Mouse (Mus musculus) liver, embryonic 16.5 days (tissue): ENCODE measurements around the gene Man1c1. TPM values are rescaled to one million over a fixed set of nuclear protein-coding genes. Genes with fewer than 3 reads are reported as not detected.

Source experiments
- ATAC-seq: fragments of 200-750 bp; cut with Nextera tagmentation; 2 replicates; pipeline ENCODE4 v1.8.0; 2017; ENCODE audit warnings: low read depth, mild to moderate bottlenecking, moderate number of reproducible peaks, moderate library complexity
- H3K27ac ChIP-seq: fragments of 300-500 bp; sonication (generic); 2 replicates; pipeline ENCODE4 v1.5.1; 2014; ENCODE audit warnings: mild to moderate bottlenecking, low read length
- H3K27me3 ChIP-seq: fragments of 300-500 bp; sonication (generic); 2 replicates; pipeline ENCODE4 v1.6.1; 2014; ENCODE audit warnings: low read depth, low read length, mixed read lengths; ENCODE audit not compliant: control insufficient read depth, insufficient read depth
- H3K36me3 ChIP-seq: fragments of 300-500 bp; sonication (generic); 2 replicates; pipeline ENCODE4 v1.6.1; 2014; ENCODE audit warnings: mild to moderate bottlenecking; ENCODE audit not compliant: control insufficient read depth, insufficient read depth
- H3K4me1 ChIP-seq: fragments of 300-500 bp; sonication (generic); 2 replicates; pipeline ENCODE4 v1.6.1; 2014; ENCODE audit warnings: low read depth, low read length, mixed read lengths; ENCODE audit not compliant: control insufficient read depth
- H3K4me2 ChIP-seq: fragments of 300-500 bp; sonication (generic); 2 replicates; pipeline ENCODE4 v1.6.1; 2014; ENCODE audit warnings: low read depth, low read length, mixed read lengths
- H3K4me3 ChIP-seq: fragments of 300-500 bp; sonication (generic); 2 replicates; pipeline ENCODE4 v1.5.1; 2014; ENCODE audit warnings: low read depth, mild to moderate bottlenecking, low read length
- H3K9ac ChIP-seq: fragments of 300-500 bp; sonication (generic); 2 replicates; pipeline ENCODE4 v1.6.1; 2014; ENCODE audit warnings: low read depth, low read length
- H3K9me3 ChIP-seq: fragments of 300-500 bp; sonication (generic); replicated peaks from 2 replicates; pipeline ENCODE4 v1.6.1; 2016; ENCODE audit warnings: low read length; ENCODE audit not compliant: control insufficient read depth
- WGBS: fragments of 180-500 bp; shearing (Covaris S2); extraction: QIAGEN DNeasy Blood & Tissue Kit; methylation state at CpG from one replicate; pipeline ENCODE4 v1.1.7; 2014; ENCODE audit not compliant: insufficient replicate concordance; 5-methylcytosine and 5-hydroxymethylcytosine counted together
- polyA plus RNA-seq: library from polyadenylated mRNA; unstranded; fragments of >200 nt; fragmentation: Nextera tagmentation; extraction: Ambion mirVana; gene quantifications from 2 replicates; pipeline ENCODE4 v1.2.1, GENCODE M21; 2015

Man1c1 gene
- polyA plus RNA-seq, 1 experiment from 2014 or later: 1.2 TPM

DNA sequence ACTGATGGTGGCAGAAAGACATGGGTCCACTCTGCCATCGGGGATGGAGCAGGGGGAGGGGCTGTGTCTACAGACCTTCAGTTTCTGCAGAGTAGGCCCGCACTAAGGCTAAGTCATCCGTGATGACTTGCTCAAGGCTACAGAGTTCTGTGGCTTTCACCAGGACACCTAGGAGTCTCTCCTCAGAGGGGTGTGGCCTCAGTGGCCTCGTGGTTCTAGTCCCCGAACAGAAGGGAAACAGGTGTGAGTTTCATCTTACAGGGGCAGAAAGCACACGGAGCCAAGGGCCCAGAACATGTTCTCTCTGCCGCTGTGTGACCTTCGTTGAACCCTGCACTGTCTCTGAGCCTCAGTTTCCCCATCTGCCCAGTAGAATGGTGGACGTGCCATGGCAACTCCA lies 115.8 kb downstream of the Man1c1 start:
- H3K9ac ChIP-seq: no peak overlapping the region
- no peak overlapping the region for H3K27ac ChIP-seq
- H3K9me3 ChIP-seq: no peaks in the 10 kb centered on the region
- no peak overlapping the region for H3K4me3 ChIP-seq
- no peak for ATAC-seq
- H3K27me3 ChIP-seq: no peaks in the 10 kb centered on the region
- 61% methylated on average over 9 of the region's 9 CpGs for WGBS
- peaks cover 4% of the 10 kb centered on the region for H3K4me1 ChIP-seq
- no peak overlapping the region for H3K4me2 ChIP-seq
- no peaks in the 10 kb centered on the region for H3K36me3 ChIP-seq

DNA sequence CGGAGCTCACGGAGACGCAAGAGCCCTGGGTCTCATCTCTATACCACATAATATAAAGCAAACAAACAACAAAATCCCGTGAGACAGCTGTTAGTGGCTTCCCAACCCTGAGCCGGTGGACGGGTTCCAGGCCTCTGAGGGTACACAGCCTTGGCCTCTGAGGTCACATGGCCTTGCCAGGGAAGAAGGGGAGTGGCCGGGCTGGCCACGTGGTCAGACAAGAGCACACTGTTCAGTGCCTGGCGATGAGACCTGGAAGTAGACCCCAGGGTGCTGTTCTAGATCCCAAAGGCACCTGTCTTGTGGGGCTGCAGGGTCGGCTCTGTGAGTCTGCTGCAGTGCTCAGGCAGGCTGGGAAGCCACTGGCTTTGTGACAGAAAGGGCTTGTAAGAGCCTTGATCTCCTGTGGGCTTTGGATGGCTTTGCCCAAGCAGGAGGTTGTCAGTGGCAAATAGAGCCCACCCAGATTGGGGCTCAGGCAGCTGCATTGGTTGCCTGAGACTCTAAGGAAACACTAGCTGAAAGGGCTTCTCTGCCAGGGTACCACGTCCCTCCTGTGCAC lies 116.4 kb downstream of the Man1c1 start:
- peak; percentile 45; the same call in 1 of the 2 replicates for ATAC-seq
- Histone ChIP-seq H3K9me3 (no peaks in the 10 kb centered on the region), H3K27ac (no peak overlapping the region), H3K27me3 (no peaks in the 10 kb centered on the region), H3K4me1 (peaks cover 4% of the 10 kb centered on the region), H3K4me2 (no peak overlapping the region), H3K36me3 (no peaks in the 10 kb centered on the region), H3K4me3 (no peak overlapping the region), H3K9ac (no peak overlapping the region)
- 51% methylated on average over 11 of the region's 11 CpGs for WGBS

DNA sequence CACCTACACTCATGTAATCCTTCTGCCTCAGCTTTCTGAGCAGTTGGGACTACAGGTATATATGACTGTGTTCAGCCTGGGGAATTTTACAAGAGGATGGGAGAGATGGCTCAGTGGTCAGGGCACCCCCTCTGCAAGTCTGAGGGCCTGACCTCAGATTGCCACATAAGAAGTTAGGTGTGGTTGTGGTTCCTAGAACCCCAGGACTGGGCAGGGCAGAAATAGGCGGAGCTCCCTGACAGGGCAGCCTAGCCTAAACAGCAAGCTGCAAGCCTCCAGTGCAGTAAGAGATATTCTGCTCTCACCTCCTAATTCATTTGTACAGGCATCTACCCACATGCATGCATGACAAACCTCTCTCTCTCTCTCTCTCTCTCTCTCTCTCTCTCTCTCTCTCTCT lies 117.5 kb downstream of the Man1c1 start:
- Histone ChIP-seq H3K4me2 (no peak overlapping the region), H3K27me3 (no peaks in the 10 kb centered on the region), H3K4me3 (no peak overlapping the region), H3K27ac (no peak overlapping the region), H3K36me3 (no peaks in the 10 kb centered on the region), H3K4me1 (peaks cover 4% of the 10 kb centered on the region), H3K9ac (no peak overlapping the region), H3K9me3 (no peaks in the 10 kb centered on the region)
- ATAC-seq: no peak
- WGBS: 52% methylated on average over 1 of the region's 1 CpGs

DNA sequence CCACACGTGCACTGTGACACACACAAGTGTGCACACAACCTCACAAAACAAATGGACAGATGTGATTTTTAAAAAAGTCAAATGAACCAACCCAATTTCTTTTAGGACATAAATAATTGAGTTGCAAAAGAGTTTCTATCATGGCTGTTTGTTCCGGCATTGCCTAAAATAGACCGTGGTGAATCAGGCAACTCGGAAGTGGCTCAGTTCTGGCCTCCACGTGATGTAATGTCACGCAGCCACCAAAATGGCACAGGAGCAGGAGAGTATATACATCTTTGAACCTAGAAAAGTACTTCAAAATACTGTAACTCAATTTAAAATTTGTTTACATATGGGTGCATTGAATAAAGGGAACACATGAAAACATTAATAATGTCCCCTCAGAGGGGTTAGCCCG lies 118.0 kb downstream of the Man1c1 start:
- H3K27me3 ChIP-seq: no peaks in the 10 kb centered on the region
- H3K4me2 ChIP-seq: no peak overlapping the region
- H3K4me3 ChIP-seq: no peak overlapping the region
- no peak for ATAC-seq
- no peak overlapping the region for H3K27ac ChIP-seq
- H3K4me1 ChIP-seq: peaks cover 4% of the 10 kb centered on the region
- 68% methylated on average over 7 of the region's 7 CpGs for WGBS
- H3K36me3 ChIP-seq: no peaks in the 10 kb centered on the region
- no peaks in the 10 kb centered on the region for H3K9me3 ChIP-seq
- H3K9ac ChIP-seq: no peak overlapping the region

DNA sequence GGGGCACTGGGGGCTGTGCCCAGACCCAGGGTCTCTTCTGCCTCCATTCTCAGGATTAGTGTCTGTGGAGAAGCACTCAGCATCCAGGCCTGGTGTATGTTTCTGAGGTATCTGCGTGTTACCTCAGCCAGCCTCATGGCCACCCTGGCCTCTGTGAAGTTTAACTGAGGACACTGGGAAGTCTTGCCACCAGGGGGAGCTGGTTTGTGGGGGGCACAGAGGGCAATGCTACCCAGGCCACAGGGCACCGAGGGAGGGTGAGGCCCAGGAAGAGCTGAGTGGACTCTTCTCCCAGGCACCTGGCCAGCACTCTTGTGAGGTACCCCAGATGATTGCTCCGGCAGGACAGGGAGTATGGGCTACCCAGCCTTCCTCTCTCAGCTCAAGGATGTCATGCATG lies 120.6 kb downstream of the Man1c1 start:
- WGBS: 53% methylated on average over 3 of the region's 3 CpGs
- Histone ChIP-seq H3K9ac (no peak overlapping the region), H3K9me3 (no peaks in the 10 kb centered on the region), H3K4me1 (peaks cover 4% of the 10 kb centered on the region), H3K27ac (no peak overlapping the region), H3K4me2 (no peak overlapping the region), H3K27me3 (no peaks in the 10 kb centered on the region), H3K4me3 (no peak overlapping the region), H3K36me3 (no peaks in the 10 kb centered on the region)
- ATAC-seq: no peak

DNA sequence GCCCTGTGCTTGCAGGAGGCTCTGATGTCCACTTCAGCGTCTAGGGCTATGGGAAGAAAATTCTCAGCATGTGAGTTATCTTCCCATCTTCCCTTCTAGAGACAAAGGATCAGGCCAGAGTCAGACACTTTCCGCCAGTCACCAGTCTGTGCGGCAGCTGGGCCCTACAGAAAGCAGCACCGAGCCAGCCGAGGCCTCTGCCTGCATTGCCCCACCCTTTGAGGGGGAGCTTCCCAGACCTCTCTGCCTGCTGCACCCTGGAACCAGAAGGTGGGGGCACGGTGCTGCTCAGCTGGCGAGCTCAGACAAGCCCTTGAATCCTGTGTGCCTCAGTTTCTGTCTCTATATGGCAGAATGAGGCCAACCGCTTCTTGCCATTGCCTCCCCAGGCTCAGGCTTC lies 122.7 kb downstream of the Man1c1 start:
- Histone ChIP-seq H3K4me3 (no peak overlapping the region), H3K4me2 (no peak overlapping the region), H3K27me3 (no peaks in the 10 kb centered on the region), H3K36me3 (no peaks in the 10 kb centered on the region), H3K27ac (no peak overlapping the region), H3K4me1 (no peaks in the 10 kb centered on the region; the same call in 1 of the 2 replicates), H3K9ac (no peak overlapping the region), H3K9me3 (no peaks in the 10 kb centered on the region)
- ATAC-seq: no peak
- WGBS: 57% methylated on average over 8 of the region's 8 CpGs

DNA sequence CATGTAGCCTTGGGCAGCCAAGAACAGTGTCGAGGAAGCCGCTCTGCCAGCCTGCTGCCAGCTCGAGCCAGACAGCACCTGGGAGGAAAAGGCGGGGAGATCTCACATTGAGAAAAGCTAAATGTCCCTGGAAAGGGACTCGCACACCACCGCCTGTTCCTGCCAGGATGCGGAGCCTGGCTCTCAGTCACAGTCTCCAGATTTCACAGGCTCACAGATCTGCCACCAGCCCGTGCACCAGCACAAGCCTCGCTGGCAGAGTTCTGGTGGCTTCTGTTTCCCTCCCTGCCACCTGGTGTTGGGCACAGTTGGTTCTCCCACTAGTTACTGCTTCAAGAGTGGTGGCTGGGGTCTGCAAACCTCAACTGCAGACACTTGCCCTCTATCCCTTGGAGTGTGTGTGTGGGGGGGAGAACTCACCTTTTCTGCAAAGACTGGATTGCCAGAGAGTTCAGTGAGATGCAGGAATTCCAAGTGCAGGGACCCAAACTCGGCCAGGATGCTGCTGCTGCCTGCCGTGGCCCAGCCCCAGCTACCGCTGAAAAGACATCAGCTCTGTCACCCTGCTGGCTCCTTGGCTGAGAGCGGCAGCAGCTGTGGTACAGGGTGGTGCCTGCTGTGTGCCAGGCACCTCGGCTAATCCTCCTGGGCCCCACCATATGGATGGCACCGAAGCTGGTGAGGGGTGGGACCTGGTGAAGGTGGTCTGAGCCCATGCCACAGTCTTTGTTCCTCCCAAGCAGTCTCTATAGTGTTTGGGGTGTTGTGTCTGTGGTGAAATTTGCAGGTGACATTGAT lies 123.5 kb downstream of the Man1c1 start:
- Histone ChIP-seq H3K4me1 (no peaks in the 10 kb centered on the region; the same call in 1 of the 2 replicates), H3K36me3 (no peaks in the 10 kb centered on the region), H3K4me2 (no peak overlapping the region), H3K9me3 (no peaks in the 10 kb centered on the region), H3K27me3 (no peaks in the 10 kb centered on the region), H3K27ac (no peak overlapping the region), H3K9ac (no peak overlapping the region), H3K4me3 (no peak overlapping the region)
- WGBS: 72% methylated on average over 15 of the region's 15 CpGs
- no peak for ATAC-seq

DNA sequence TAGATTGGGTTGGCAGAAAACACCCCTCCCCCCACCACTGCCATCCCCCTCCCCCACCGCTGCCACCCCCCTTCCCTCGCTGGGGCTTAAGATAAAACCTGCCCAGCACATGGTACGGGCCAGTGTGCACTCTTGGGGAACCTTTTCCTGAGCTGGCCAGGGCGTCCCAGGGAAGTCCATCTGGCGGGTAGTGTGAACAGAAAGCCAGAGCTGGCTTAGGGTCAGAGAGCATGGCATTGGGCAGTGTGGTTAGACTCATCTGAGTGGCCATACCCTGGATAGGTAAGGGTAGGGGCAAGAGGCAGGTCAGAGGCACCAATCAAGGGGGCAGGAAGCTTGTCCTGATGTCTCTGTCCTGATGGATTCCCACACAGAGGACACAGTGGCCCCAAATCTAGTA lies 124.5 kb downstream of the Man1c1 start:
- WGBS: 18% methylated on average over 5 of the region's 5 CpGs
- H3K4me2 ChIP-seq: no peak overlapping the region
- no peak overlapping the region for H3K9ac ChIP-seq
- H3K4me3 ChIP-seq: no peak overlapping the region
- H3K9me3 ChIP-seq: no peaks in the 10 kb centered on the region
- H3K4me1 ChIP-seq: no peaks in the 10 kb centered on the region; the same call in 1 of the 2 replicates
- no peaks in the 10 kb centered on the region for H3K36me3 ChIP-seq
- no peaks in the 10 kb centered on the region for H3K27me3 ChIP-seq
- no peak for ATAC-seq
- no peak overlapping the region for H3K27ac ChIP-seq

DNA sequence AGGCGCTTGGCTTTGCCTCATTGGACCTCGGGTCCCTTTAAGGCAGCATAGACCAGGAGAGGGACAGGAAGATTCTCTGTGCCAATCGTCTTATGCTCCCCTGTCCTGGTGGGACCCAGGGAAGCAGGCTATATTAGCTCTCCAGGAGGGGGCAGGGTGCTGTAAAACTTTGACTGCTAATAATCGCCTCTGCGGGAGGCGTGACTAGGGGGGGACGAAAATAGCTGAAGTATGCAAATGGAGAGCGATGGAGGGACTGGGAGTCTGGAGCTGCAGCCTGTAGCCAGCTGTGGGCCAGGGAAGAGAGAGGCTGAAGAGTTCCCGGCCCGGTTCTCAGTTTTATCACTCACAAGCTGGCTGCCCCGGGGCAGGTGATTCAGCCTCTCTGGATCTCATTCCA lies 124.9 kb downstream of the Man1c1 start:
- no peak overlapping the region for H3K27ac ChIP-seq
- H3K4me1 ChIP-seq: no peaks in the 10 kb centered on the region; the same call in 1 of the 2 replicates
- H3K4me2 ChIP-seq: no peak overlapping the region
- H3K36me3 ChIP-seq: no peaks in the 10 kb centered on the region
- no peak for ATAC-seq
- H3K27me3 ChIP-seq: no peaks in the 10 kb centered on the region
- no peaks in the 10 kb centered on the region for H3K9me3 ChIP-seq
- no peak overlapping the region for H3K4me3 ChIP-seq
- WGBS: 19% methylated on average over 11 of the region's 11 CpGs
- H3K9ac ChIP-seq: no peak overlapping the region
